Mouse (Mus musculus): ENCODE measurements around the gene Gabarapl1.
"Not testable (repeated sequence)": the region's sequence is repeated elsewhere in the genome, so short reads cannot be mapped to it uniquely, and the experiment has no call there.

Gene Gabarapl1

GRCm38 (mm10) chr6:129532942-129533860, at the start of gene Gabarapl1:
TSS of gene Gabarapl1 (plus strand) at chr6:129533160.
- DNase-seq, result peak; percentile 89

GRCm38 (mm10) chr6:129494924-129495323, 38.0 kb upstream of the Gabarapl1 start:
- DNase-seq, result no peak

- no peak for DNase-seq
Measured at GRCm38 (mm10) chr6:129497345-129498218, 35.4 kb upstream of the Gabarapl1 start.

DNA sequence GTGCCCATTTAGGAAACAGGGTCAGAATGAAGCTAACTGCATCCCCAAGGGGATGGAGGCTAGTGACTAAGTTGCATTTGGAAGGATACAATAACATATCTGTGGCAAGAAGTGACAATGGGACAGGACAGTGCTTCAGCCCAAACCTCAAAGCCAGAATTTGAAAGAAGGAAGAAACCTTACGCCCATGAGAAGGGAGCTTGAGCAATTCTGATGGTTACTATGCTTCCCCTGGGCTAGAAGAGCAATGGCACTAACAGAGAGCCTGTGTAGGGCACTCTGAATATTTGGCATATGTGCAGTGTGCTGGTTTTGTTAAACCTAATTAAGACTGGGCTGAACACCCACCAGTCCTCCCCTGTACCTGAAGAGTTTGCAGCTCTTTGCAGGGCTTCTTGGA, 33.4 kb upstream of the Gabarapl1 start:
- not testable (repeated sequence) for DNase-seq

DNA sequence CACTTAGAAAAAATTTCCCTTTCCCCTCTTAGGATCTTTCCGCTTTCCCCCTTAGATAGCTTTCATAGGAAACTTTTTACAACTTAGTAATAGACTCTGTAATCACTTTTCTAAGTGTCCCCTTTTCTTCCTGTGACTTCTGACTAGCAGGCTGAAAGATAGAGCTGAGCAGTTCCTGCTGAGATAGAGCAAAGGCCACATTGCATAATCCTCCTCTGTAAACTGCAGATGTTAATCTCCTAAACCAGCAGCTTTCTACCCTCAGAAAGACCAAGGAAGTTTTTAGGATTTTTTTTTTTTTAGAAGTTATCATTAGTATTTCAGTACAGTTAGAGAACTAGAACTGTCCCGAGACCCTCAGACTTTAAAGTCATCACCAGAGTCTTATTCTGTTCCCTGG, 29.5 kb upstream of the Gabarapl1 start:
- no peak for DNase-seq

- DNase-seq, result peak; percentile 25
Measured at GRCm38 (mm10) chr6:129507024-129507423, 25.9 kb upstream of the Gabarapl1 start, which contains the start of gene Olr1. TSS of gene Olr1 (minus strand) at chr6:129507165.

DNA sequence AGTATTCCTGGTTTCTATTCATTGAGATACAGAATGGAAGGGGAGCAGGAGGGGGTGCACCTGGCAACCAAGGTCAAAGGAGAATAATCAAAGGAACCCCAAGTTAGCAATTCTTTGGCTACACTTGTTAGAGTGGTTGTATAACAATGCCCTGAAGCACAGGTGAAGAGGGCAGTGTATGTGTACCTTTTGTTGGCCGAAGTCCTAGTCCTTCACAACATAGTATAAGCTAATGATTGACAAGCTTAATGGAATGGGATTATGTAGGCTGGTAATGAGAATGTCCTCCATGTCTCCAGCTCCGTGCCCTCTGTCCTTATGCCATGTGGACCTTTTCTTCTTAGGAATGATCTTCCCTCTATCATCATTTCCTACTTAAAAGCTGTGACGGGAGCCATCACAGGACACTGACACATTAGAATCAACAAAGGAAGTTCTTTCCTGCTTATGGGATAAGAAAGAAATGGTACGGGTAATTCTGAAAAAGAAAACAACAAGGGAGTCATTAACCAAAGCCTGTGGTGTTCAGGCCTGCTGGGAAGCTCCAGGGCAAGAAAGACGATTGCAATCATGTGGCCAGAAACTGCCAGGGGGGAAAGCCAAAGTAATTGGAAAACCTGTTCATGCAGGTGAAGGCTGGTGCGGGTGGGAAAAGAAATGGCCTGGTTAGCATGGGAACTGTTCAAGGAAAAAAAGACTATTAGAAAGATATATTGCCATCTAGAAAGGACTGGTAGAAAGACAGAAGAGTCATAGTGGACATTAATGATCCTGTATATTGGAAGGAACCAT, 22.6 kb upstream of the Gabarapl1 start:
- DNase-seq, result no peak

- no peak for DNase-seq
Measured at GRCm38 (mm10) chr6:129512367-129512766, 20.6 kb upstream of the Gabarapl1 start, which contains the start of gene Tmem52b. TSS of gene Tmem52b (plus strand) at chr6:129512555.

- no peak for DNase-seq
Measured at GRCm38 (mm10) chr6:129512868-129513267, 20.1 kb upstream of the Gabarapl1 start.

DNA sequence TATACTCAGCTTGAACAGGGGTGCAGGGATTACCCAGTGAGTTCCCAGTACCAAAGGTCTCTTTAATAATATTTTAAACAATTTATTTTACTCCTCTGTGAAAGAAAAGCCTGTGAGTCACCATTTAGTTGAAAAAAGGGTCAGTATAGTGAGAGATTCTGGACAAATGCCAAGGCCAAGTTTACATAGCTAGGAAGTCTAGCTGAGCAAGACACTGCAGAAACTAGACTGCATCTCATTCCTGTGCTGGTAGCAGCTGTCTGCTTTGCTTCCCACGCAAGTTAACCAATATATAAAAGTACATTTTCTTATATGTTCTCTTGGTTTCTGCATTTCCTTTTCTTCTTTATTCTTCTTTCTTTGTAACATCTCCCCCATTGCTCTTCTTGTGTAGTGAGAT, 19.6 kb upstream of the Gabarapl1 start:
- peak; percentile 32 for DNase-seq

GRCm38 (mm10) chr6:129514376-129514775, 18.6 kb upstream of the Gabarapl1 start:
- no peak for DNase-seq

DNA sequence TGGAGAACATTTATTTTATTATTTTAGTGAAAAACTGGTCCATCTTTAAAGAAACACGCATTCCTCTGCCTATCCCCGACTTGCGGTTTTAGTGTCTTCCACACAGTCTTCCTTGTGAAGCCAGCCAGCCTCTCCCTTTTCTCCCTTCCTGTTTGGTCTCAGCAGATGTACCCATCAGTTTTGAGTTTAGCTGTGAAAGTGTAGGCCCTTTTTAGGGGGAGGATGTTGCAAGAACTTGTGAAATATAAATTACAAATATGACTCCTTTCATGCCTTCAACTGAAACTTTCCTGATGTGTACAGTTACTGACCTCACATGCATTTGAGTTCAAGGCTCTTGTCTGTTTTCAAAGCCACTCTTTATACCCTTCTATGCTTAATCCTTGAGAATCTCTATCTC, 17.9 kb upstream of the Gabarapl1 start:
- DNase-seq, result no peak

GRCm38 (mm10) chr6:129516388-129516787, 16.6 kb upstream of the Gabarapl1 start:
- no peak for DNase-seq

DNA sequence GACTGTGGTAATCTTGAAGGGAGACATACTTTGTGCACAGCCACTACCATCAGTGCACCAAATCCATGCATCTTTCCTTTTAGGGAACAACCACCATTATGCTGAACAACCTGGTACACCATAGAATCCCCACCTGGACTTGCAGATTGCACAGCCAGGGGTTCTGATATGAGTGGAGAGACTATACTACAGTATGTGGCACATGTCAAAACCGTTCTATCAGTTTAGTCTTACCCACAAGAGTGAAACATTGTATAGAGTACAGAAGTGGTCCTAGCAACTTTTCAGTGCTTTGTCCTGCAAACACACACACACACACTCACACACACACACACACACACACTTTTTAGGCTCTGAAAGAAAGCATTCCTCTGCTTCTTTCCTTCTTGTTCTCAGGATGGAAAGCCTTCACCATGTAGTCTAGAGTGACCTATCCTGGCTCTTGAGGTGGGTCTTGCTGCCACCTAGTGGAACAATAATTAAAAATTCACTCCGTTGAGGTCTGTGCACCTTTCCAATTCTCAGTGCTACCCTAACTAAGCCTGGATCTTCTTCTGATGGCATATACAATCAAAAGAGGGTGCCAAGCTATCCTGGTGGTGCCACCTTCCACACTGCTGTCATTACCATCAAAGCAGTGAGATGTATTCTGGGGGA, 15.1 kb upstream of the Gabarapl1 start:
- peak; percentile 39 for DNase-seq

DNA sequence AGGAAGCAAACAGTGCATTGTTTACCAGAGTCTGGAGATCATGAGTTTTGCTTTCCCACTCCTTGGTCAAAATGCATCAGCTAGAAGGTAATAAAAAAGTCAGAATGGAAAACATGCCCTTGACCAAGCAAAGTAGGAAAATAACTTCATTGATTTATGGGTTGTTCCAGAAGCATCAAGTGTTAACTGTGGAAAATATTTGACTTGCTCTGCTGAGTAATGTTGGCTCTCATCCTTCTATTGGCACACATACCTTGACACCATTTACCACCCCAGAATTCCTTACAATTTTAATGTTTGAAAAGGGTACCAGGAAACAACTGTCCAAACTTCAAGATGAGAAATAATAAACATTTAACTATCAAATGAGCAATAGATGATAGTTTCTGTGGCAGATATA, 6.9 kb upstream of the Gabarapl1 start:
- no peak for DNase-seq

- DNase-seq, result no peak
Measured at GRCm38 (mm10) chr6:129527416-129527815, 5.5 kb upstream of the Gabarapl1 start.

DNA sequence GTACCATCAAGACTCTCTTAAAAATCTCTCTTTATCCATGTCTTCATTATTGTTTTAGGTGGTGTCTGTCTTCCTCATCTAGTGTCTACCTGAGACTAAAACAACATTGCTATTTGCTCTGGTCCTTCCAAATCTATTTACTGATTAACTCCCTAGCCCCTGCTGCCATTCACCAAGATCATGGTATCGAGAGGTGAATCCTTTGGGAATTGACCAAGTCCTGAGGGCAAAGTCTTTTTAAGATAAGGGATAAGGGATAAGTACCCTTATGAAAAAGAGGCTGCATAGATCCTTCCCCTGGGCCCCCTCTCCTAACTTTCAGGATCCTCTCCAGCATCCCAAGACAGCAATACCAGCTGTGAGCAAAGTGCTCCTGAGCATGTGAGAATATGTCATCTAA, 3.4 kb upstream of the Gabarapl1 start:
- no peak for DNase-seq

- no peak for DNase-seq
Measured at GRCm38 (mm10) chr6:129530261-129530660, 2.7 kb upstream of the Gabarapl1 start.

DNA sequence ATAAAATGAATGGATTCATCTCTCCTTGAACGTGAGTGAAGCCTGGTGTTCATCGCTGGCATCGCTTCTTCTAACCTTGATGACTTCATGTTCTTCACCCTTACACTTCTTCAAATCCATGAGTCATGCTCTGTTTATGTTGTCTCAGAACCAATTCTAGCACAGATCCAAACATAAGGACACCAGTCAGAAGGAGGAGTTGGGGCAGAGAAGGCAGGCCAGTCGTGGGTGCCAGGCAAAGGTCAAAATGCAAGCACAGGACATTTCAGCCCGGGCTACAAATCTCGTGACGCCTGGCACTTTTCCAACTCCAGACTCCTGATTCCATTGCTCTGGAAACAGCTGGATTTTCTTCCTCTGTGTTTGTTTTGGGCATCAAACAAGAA, 411 bp upstream of the Gabarapl1 start:
- peak; percentile 58 for DNase-seq

GRCm38 (mm10) chr6:129534057-129534456, 1.1 kb downstream of the Gabarapl1 start:
- DNase-seq, result peak; percentile 17

GRCm38 (mm10) chr6:129534627-129535190, 1.7 kb downstream of the Gabarapl1 start:
- no peak for DNase-seq

DNA sequence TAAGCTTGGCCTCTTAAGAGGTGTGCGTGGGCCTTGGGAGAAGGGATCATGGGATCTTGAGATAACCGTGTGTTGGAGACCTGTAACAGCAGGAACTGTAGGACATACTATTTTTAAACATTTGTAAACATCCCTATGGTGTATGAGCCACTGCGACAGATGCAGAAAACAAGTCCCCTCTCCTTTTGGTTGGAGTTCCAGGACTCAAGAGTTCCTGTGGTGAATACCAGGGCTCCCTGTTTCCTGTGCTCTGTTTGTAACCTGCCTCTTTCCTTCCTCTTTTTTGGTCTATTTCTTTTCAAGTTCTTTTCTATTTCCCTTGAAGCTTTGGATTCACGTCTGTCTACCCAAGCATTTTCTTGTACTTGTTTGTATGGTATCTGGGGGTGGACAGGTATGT, 2.8 kb downstream of the Gabarapl1 start:
- no peak for DNase-seq

Measured in right cerebral cortex, adult 18-20 months (tissue).